Comparison of ENCODE assay signal across 28 mouse cellular contexts in the genomic region with DNA sequence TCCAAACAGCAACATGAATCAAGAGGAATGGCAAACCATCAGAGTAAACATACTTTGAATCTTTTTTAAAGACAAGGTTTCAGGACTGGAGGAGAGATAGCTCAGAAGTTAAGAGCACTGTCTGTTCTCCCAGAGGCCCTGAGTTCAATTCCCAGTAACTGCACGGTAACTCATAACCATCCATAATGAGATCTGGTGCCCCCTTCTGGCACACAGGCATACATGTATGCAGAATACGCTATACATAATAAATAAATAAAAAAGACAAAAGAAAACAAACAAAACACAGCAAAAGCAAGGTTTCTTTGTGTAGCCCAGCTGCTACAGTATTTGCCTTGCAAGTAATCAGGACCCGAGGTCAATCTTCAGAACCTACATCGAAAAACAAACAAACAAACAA. TPM values are rescaled to one million over a fixed set of nuclear protein-coding genes. Genes with fewer than 3 reads are reported as not detected.
A peak's percentile ranks its signal among the peaks of the same experiment; 100 is the strongest.
DNase-seq lines count a peak whose midpoint lies in the region; ATAC-seq and TF ChIP-seq lines count a peak whose summit lies in the region.
"Had no signal": no experiment of that assay in that cellular context is flagged by ENCODE, and none has a peak within 500 bp of the region (broad histone marks: within the 10 kb centered on the region; RNA-seq: fewer than 3 reads in every experiment).

No protein-coding gene starts in this region.

- no peaks in the 10 kb centered on the region for H3K27me3 ChIP-seq in liver, embryonic 14.5 days (ENCODE audit: control insufficient read depth, insufficient read depth, low read length)
- no peaks in the 10 kb centered on the region for H3K27me3 ChIP-seq in E14TG2a.4 (ENCODE audit: insufficient read depth, low read length)
- peaks cover 20% of the 10 kb centered on the region for H3K27me3 ChIP-seq in Patski
- H3K27me3 ChIP-seq: CH12.LX; embryonic facial prominence, embryonic 12.5 days; forebrain, embryonic 13.5 days; forebrain, embryonic 15.5 days had no signal

- POLR2A ChIA-PET in Patski (lab: Charles Lee), result no interaction called here

- ATAC-seq in liver, embryonic 14.5 days (ENCODE audit: insufficient read depth), result no peak
- no peak for ATAC-seq in Patski
- ATAC-seq: activated CD4-positive, CD25-positive, alpha-beta regulatory T cell, adult 4 months; CD4-positive, CD25-positive, alpha-beta regulatory T cell, adult 4 months; forebrain, embryonic 13.5 days; forebrain, embryonic 15.5 days; forebrain, postnatal 0 days had no signal

- peak; percentile 10; the same call in 1 of the 2 replicates for TF ChIP-seq CTCF in liver, embryonic 14.5 days (IDR thresholded peaks at IDR 0.05; ENCODE audit: low read depth)
- TF ChIP-seq CTCF in E14TG2a.4 (conservative IDR thresholded peaks at IDR 0.05; ENCODE audit: low read length), result peak; percentile 21
- TF ChIP-seq CTCF in Patski (IDR thresholded peaks at IDR 0.05), result peak; percentile 12

- no peak overlapping the region for H3K27ac ChIP-seq in liver, embryonic 14.5 days
- H3K27ac ChIP-seq: embryonic facial prominence, embryonic 10.5 days; embryonic facial prominence, embryonic 12.5 days; forebrain, embryonic 13.5 days; forebrain, embryonic 15.5 days had no signal

- 63% methylated on average over 4 of the region's 4 CpGs for WGBS in liver, embryonic 14.5 days (ENCODE audit: insufficient replicate concordance)

- H3K9me3 ChIP-seq in liver, embryonic 14.5 days (ENCODE audit: control insufficient read depth, low read length), result no peaks in the 10 kb centered on the region
- 0 out of 2 replicates have a peak, but pooled peaks cover 2% of the 10 kb centered on the region for H3K9me3 ChIP-seq in E14TG2a.4 (ENCODE audit: low read length)
- H3K9me3 ChIP-seq: embryonic facial prominence, embryonic 12.5 days; forebrain, embryonic 13.5 days; forebrain, embryonic 15.5 days had no signal

- H3K4me1 ChIP-seq in liver, embryonic 14.5 days (replicated peaks; ENCODE audit: control insufficient read depth in 2 of 2, insufficient read depth in 2 of 2, low read length in 1 of 2), result no peaks in the 10 kb centered on the region
- no peaks in the 10 kb centered on the region for H3K4me1 ChIP-seq in E14TG2a.4 (replicated peaks; ENCODE audit: low read depth, low read length)
- H3K4me1 ChIP-seq: embryonic facial prominence, embryonic 10.5 days; embryonic facial prominence, embryonic 12.5 days; forebrain, embryonic 13.5 days; forebrain, embryonic 15.5 days had no signal

- H3K4me2 ChIP-seq in liver, embryonic 14.5 days (ENCODE audit: low read depth), result no peak overlapping the region
- H3K4me2 ChIP-seq: embryonic facial prominence, embryonic 12.5 days; forebrain, embryonic 13.5 days; forebrain, embryonic 15.5 days had no signal

- DNase-seq in liver, embryonic 14.5 days (ENCODE audit: low read depth in 3 of 3, low spot score in 3 of 3), result no peak
- DNase-seq in liver (no peak), 416B (ENCODE audit: low read depth) (peak; percentile 5), Patski (ENCODE audit: low read depth, low spot score) (no peak)
- DNase-seq in urinary bladder, postnatal 10 days (ENCODE audit: low spot score), result no peak
- no peak for DNase-seq in urinary bladder, adult 18-20 months (ENCODE audit: low spot score in 2 of 2)
- DNase-seq in right cerebral cortex, postnatal 36 days (ENCODE audit: low spot score in 2 of 2), result no peak
- DNase-seq: adrenal gland, adult 8-10 months; adrenal gland, postnatal 14 days; adrenal gland, postnatal 36 days; B cell, adult 2 months; cerebellum, adult 11-12 months; cerebellum, adult 2 months; cerebellum, adult 9-10 months; cerebellum, postnatal 10 days; cerebellum, postnatal 25 days; forebrain, postnatal 0 days had no signal

- TF ChIP-seq EP300 in liver, embryonic 14.5 days (IDR thresholded peaks at IDR 0.05; ENCODE audit: low read depth), result no peak

- CTCF ChIA-PET in Patski (lab: Charles Lee), result interaction anchor here (0.7 kb wide), 1 partner anchor 15 kb away, joined by 3 read pairs; no protein-coding TSS in a partner anchor

- H3K9ac ChIP-seq in liver, embryonic 14.5 days (replicated peaks), result no peak overlapping the region
- H3K9ac ChIP-seq: embryonic facial prominence, embryonic 12.5 days; forebrain, embryonic 13.5 days; forebrain, embryonic 15.5 days; forebrain, postnatal 0 days had no signal

- in situ Hi-C loops in Patski (cut with MboI; ENCODE audit: low pct_unique_long_range_greater_than_20kb), result no loop called here

- H3K4me3 ChIP-seq in liver, embryonic 14.5 days (ENCODE audit: insufficient read depth in 1 of 2, low read depth in 2 of 2, low read length in 2 of 2), result no peak overlapping the region
- no peak overlapping the region for H3K4me3 ChIP-seq in E14TG2a.4 (replicated peaks; ENCODE audit: low read length)
- H3K4me3 ChIP-seq: embryonic facial prominence, embryonic 10.5 days; embryonic facial prominence, embryonic 12.5 days; forebrain, embryonic 13.5 days; forebrain, embryonic 15.5 days had no signal

- H3K36me3 ChIP-seq in liver, embryonic 14.5 days (replicated peaks; ENCODE audit: control insufficient read depth, insufficient read depth, low read depth), result no peaks in the 10 kb centered on the region
- H3K36me3 ChIP-seq in E14TG2a.4 (ENCODE audit: insufficient read depth, low read length), result no peaks in the 10 kb centered on the region
- H3K36me3 ChIP-seq: embryonic facial prominence, embryonic 10.5 days; embryonic facial prominence, embryonic 12.5 days; forebrain, embryonic 15.5 days had no signal

RNA-seq across cellular contexts. Expression of a gene that starts 4.3 kb away (rescaled TPM):
- 0.03 TPM in 1 of 2 replicates, not detected in the other for polyA plus RNA-seq in liver, embryonic 14.5 days (2012; rRNA removed)
- polyA plus RNA-seq in liver, embryonic 14.5 days (2014; fragmentation: Nextera tagmentation; extraction: Ambion mirVana), result not detected in 2 replicates
- not detected for polyA plus RNA-seq in Patski (2021)
- polyA plus RNA-seq: activated CD4-positive, CD25-positive, alpha-beta regulatory T cell, adult 4 months; CD4-positive, CD25-positive, alpha-beta regulatory T cell, adult 4 months; cerebellum, adult 2 months; cortical plate, adult 2 months; embryonic facial prominence, embryonic 10.5 days; embryonic facial prominence, embryonic 12.5 days; embryonic facial prominence, embryonic 14.5 days; forebrain, embryonic 11.5 days; forebrain, embryonic 13.5 days had no signal

RNA-seq across cellular contexts. Expression of a gene that starts 31.4 kb away (rescaled TPM):
- polyA plus RNA-seq in liver, embryonic 14.5 days (2012; rRNA removed), result not detected in 2 replicates
- not detected in 2 replicates for polyA plus RNA-seq in liver, embryonic 14.5 days (2014; fragmentation: Nextera tagmentation; extraction: Ambion mirVana)
- not detected for polyA plus RNA-seq in Patski (2021)
- polyA plus RNA-seq: cerebellum, adult 2 months; cortical plate, adult 2 months; embryonic facial prominence, embryonic 10.5 days; embryonic facial prominence, embryonic 12.5 days; forebrain, embryonic 11.5 days; forebrain, embryonic 13.5 days; forebrain, embryonic 15.5 days had no signal

RNA-seq across cellular contexts. Expression of a gene that starts 31.5 kb away (rescaled TPM):
- polyA plus RNA-seq in liver, embryonic 14.5 days (2012; rRNA removed), result 19.1 and 23.5 TPM in 2 replicates
- polyA plus RNA-seq in liver, embryonic 14.5 days (2014; fragmentation: Nextera tagmentation; extraction: Ambion mirVana), result 39.4 and 42.9 TPM in 2 replicates
- 319 TPM for polyA plus RNA-seq in Patski (2021)
